Mouse (Mus musculus) heart, embryonic 15.5 days (tissue): Measurements from ENCODE around the gene Tomt. TPM values are rescaled to one million over a fixed set of nuclear protein-coding genes. Genes with fewer than 3 reads are reported as not detected.

ENCODE experiments used
- ATAC-seq: fragments of 200-750 bp; cut with Nextera tagmentation; replicated peaks from 2 replicates; pipeline ENCODE4 v1.8.0; 2017; ENCODE audit warnings: low read depth, moderate TSS enrichment; ENCODE audit not compliant: insufficient number of reproducible peaks, insufficient read depth, low FRiP score
- H3K27ac ChIP-seq: fragments of 300-500 bp; sonication (generic); 2 replicates; pipeline ENCODE4 v1.5.1; 2015; ENCODE audit warnings: mild to moderate bottlenecking, inconsistent platforms
- H3K27me3 ChIP-seq: fragments of 300-500 bp; sonication (generic); 2 replicates; pipeline ENCODE4 v1.6.1; 2015; ENCODE audit warnings: inconsistent platforms
- H3K36me3 ChIP-seq: fragments of 300-500 bp; sonication (generic); 2 replicates; pipeline ENCODE4 v1.6.1; 2015; ENCODE audit warnings: mild to moderate bottlenecking, inconsistent platforms
- H3K4me1 ChIP-seq: fragments of 300-500 bp; sonication (generic); replicated peaks from 2 replicates; pipeline ENCODE4 v1.6.1; 2015; ENCODE audit warnings: inconsistent platforms
- H3K4me2 ChIP-seq: fragments of 300-500 bp; sonication (generic); 2 replicates; pipeline ENCODE4 v1.6.1; 2015; ENCODE audit warnings: inconsistent platforms, mild to moderate bottlenecking, moderate library complexity
- H3K4me3 ChIP-seq: fragments of 300-500 bp; sonication (generic); 2 replicates; pipeline ENCODE4 v1.5.1; 2015; ENCODE audit warnings: mild to moderate bottlenecking, inconsistent platforms
- H3K9ac ChIP-seq: fragments of 300-500 bp; sonication (generic); 2 replicates; pipeline ENCODE4 v1.6.1; 2015; ENCODE audit warnings: mild to moderate bottlenecking, inconsistent platforms
- H3K9me3 ChIP-seq: fragments of 300-500 bp; sonication (generic); replicated peaks from 2 replicates; pipeline ENCODE4 v1.6.1; 2016; ENCODE audit warnings: inconsistent platforms
- WGBS: fragments of 180-500 bp; shearing (Covaris S2); methylation state at CpG from one replicate; pipeline ENCODE4 v1.1.7; 2015; ENCODE audit warnings: mixed read lengths; 5-methylcytosine and 5-hydroxymethylcytosine counted together
- polyA plus RNA-seq: library from polyadenylated mRNA; unstranded; fragments of >200 nt; fragmentation: Nextera tagmentation; extraction: Ambion mirVana; gene quantifications from 2 replicates; pipeline ENCODE4 v1.2.1, GENCODE M21; 2015

Gene Tomt
- polyA plus RNA-seq, 1 experiment from 2014 or later, result 0.10 TPM

DNA sequence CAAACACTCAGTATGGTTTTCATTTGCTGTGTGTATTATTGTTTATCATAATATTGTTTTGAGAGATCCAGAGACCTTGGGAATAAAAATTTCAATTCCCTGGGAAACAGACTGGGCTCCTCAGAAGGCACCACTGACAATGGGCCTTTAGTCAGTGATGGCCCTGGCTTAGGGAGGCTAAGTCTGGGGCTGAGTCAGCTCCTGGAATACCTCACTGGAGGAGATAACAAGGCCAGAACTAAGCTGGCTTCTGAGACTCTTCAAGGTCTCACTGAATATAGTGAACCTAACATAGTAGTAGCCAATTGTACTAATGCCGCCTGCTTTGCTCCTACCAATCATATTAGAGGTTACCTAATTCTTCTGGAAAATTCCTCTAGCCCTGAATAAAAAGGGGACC, 30.2 kb downstream of the Tomt start:
- WGBS, result 94% methylated on average over 1 of the region's 1 CpGs
- no peak overlapping the region for H3K4me3 ChIP-seq
- no peaks in the 10 kb centered on the region for H3K9me3 ChIP-seq
- no peak overlapping the region for H3K4me2 ChIP-seq
- no peak overlapping the region for H3K27ac ChIP-seq
- ATAC-seq, result no peak
- H3K27me3 ChIP-seq, result no peaks in the 10 kb centered on the region
- no peaks in the 10 kb centered on the region for H3K36me3 ChIP-seq
- no peak overlapping the region for H3K9ac ChIP-seq
- peaks cover 9% of the 10 kb centered on the region for H3K4me1 ChIP-seq

DNA sequence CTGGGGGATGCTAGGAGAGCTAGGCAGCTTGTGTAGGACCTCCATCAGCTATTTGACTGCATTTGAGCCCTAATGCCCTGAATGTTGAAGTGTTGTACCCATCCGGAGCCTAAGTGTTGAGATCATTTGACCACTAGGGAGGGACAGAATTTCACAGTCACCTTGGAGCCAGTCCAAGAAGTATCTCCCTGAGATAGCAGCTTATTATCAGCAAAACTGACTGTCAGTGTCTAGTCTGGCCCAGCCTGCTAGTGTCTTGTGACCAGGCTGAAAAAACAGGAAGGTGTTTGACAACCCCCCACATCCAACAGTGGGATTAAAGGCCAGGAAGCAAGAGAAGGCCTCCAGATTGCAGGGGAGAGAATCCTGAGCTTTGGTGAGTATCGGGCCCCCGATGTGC, 34.9 kb downstream of the Tomt start:
- ATAC-seq, result no peak
- Histone ChIP-seq H3K4me3 (no peak overlapping the region), H3K27me3 (no peaks in the 10 kb centered on the region), H3K9ac (no peak overlapping the region), H3K9me3 (no peaks in the 10 kb centered on the region), H3K4me2 (no peak overlapping the region), H3K36me3 (no peaks in the 10 kb centered on the region), H3K27ac (peak overlapping the region; percentile 11), H3K4me1 (peaks cover 21% of the 10 kb centered on the region)
- WGBS, result 37% methylated on average over 3 of the region's 3 CpGs

DNA sequence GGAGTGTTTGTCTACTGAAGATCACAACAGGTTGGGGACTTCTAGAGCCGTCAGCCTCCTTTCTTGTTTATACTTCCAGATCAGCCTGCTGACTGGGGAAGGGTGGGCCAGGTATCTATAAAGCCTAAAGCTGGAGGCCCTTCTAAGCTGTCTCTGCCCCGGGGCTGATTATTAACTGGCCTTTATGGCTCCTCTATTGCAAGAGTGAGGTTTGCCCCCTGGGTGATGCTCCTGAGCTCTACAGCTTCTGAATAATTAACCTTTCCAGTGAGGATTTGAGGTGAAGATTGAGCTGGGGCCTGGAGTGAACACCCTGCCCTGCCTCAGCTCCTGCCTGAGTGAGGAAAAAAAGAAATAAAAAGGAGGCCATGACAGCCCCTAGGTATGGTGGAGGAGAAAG, 35.5 kb downstream of the Tomt start, which contains the start of gene Folr1:
Gene Folr1, minus strand, starts transcription at position 160 of the 400 bp plus-strand sequence.
- no peak for ATAC-seq
- Histone ChIP-seq H3K27ac (peak within 1 kb of the TSS; percentile 11), H3K4me1 (peaks cover 21% of the 10 kb centered on the region), H3K36me3 (no peaks in the 10 kb centered on the region), H3K9me3 (no peaks in the 10 kb centered on the region), H3K4me2 (no peak within 1 kb of the TSS), H3K27me3 (no peaks in the 10 kb centered on the region), H3K4me3 (no peak within 1 kb of the TSS), H3K9ac (no peak within 1 kb of the TSS)
- WGBS, result 86% methylated on average over 2 of the region's 2 CpGs

DNA sequence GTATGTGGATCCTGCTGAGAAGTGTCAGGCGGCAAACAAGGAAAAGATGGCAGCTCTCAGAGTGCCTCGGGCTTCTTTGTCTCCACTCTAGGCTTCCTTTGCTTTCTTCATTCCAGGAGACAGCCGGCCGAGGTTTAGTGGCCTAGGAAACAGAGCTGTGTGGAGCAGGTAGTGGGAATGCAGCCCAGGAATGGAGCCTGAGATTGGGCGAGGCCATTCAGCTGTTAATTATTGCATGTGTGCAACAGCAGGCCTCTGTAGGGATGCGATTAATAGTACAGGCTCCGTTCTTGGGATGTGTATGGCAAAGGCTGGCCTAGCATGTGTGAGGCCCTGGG, 37.0 kb downstream of the Tomt start:
- 72% methylated on average over 7 of the region's 7 CpGs for whole genome bisulfite sequencing

DNA sequence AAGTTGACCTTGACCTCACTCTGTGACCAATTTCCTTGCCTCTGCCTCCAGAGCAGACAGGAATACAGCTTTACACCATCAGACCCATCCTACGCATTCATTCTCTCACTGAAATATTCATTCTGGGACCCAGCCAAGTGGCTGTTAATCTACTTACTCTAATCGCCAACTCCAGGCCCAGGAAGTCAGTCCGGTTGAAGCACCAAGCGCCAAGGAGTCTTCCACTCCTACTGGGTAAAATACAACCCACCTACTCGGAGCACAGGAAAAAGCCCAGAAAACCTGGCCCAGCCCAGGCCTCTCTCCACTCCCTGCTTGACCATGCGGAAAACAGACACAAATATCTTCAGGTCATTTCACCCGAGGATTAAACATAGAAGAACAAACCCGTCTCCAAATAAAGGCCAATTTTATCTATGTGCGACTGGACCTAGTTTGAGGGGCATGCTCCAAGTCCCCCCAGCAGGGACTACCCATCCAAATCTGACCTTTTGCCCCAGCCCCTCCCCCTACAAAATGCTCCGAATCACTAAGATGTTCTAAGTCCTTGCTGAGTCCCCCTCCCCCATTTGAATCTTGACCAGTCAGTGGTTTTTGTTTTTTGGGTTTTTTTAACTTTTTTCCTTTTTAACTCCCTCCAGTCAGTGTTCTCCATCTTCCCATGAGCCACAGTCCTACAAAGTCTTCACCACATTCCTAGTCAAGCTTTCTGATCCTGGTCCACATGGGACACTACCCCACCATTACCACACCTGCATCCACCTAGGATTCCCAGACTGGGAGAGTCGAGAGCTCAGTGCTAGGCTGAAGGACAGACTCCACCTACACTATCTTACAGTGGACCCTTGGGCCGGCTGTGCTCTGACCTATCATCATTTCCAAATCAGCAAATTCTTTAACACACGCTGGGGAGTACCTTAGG, 37.7 kb downstream of the Tomt start:
- H3K27me3 ChIP-seq, result no peaks in the 10 kb centered on the region
- peaks cover 21% of the 10 kb centered on the region for H3K4me1 ChIP-seq
- WGBS, result 57% methylated on average over 13 of the region's 13 CpGs
- peak overlapping the region; percentile 48 for H3K27ac ChIP-seq
- H3K4me2 ChIP-seq, result no peak overlapping the region
- no peaks in the 10 kb centered on the region for H3K9me3 ChIP-seq
- H3K36me3 ChIP-seq, result no peaks in the 10 kb centered on the region
- H3K4me3 ChIP-seq, result no peak overlapping the region
- no peak overlapping the region for H3K9ac ChIP-seq
- ATAC-seq, result 0 out of 2 replicates have a peak, but pooled peaks have one; percentile 50

More for the DNA sequence above, 37.0 kb downstream of the Tomt start:
- Histone ChIP-seq H3K27me3 (no peaks in the 10 kb centered on the region), H3K4me1 (peaks cover 21% of the 10 kb centered on the region), H3K9ac (no peak overlapping the region), H3K36me3 (no peaks in the 10 kb centered on the region), H3K4me3 (no peak overlapping the region), H3K4me2 (no peak overlapping the region), H3K9me3 (no peaks in the 10 kb centered on the region), H3K27ac (no peak overlapping the region)
- ATAC-seq, result no peak

DNA sequence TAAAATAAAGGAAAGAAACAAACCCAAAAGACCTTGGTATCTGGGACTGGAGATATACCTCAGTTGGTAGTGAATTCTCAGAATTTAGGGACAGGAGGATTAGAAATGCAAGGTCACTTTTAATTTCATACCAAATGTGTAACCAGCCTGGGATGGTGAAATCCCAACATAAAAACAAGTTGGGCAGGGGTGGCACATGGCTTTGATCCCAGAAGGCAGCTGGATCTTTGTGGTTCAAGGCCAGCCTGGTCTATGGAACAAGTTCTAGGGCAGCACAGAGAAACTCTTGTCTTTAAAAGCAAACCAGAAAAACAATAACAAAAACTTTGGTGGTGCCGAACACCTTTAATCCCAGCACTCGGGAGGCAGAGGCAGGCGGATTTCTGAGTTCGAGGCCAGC, 38.7 kb downstream of the Tomt start:
- no peak overlapping the region for H3K9ac ChIP-seq
- peaks cover 19% of the 10 kb centered on the region for H3K4me1 ChIP-seq
- no peaks in the 10 kb centered on the region for H3K9me3 ChIP-seq
- WGBS, result 88% methylated on average over 4 of the region's 4 CpGs
- H3K4me3 ChIP-seq, result no peak overlapping the region
- no peak overlapping the region for H3K27ac ChIP-seq
- no peak overlapping the region for H3K4me2 ChIP-seq
- no peaks in the 10 kb centered on the region for H3K36me3 ChIP-seq
- no peaks in the 10 kb centered on the region for H3K27me3 ChIP-seq
- no peak for ATAC-seq

DNA sequence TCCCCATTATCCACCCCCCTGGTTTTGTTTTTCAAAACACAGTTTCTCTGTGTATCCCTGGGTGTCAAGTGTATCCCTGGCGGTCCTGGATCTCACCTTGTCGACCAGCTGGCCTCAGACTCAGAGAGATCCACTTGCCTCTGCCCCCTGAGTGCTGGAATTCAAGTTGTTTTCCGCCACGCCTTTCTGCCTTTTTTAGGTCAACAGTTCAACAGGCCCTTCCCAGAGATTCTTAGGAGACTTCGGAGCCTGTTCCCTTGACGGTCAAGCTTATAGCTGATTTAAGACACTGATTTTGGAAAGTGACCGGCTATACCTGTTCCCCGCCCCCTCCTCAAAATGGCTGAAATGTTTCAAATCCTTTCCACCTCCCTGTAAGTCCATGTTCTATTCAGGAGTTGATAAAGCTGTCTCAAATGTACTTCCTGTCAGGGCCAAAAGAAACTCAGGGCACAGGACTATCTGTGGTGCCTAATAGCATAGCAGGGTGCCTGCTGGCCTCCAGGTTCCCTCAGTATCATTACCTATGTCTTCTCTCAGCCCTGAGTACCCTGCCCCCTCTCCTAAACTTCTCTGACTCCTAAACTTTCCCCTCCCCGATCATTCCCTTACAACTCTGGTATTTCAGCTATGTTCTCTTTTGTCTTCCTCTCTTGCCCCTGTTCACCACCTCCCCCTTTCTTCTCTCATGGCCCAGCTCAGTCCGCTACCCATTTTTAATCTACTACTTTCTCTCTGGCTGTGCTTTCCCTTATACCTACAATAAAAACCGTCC, 39.5 kb downstream of the Tomt start:
- no peak overlapping the region for H3K9ac ChIP-seq
- H3K9me3 ChIP-seq, result no peaks in the 10 kb centered on the region
- no peak overlapping the region for H3K4me3 ChIP-seq
- H3K27ac ChIP-seq, result no peak overlapping the region
- ATAC-seq, result no peak
- H3K4me2 ChIP-seq, result no peak overlapping the region
- H3K27me3 ChIP-seq, result no peaks in the 10 kb centered on the region
- 76% methylated on average over 11 of the region's 11 CpGs for WGBS
- H3K4me1 ChIP-seq, result peaks cover 19% of the 10 kb centered on the region
- H3K36me3 ChIP-seq, result no peaks in the 10 kb centered on the region

DNA sequence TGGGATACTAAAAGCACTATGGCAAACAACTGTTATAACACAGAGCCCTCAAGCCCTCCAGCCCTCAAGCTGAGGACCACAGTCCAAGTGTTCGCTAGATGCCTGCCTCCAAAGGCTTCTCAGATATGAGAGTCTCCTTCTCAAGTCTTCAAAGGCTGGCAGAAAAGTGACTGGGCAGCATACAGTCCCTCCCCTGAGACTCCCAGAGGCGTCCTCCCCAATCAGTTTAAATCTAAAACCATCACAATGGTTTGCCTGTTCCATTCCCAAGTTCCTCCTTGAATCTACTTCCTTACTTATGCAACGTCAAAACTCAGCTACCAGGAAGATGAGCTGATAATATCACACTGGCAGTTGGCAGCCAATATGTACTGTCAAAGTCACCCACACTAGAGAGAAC, 42.7 kb downstream of the Tomt start, which contains the start of gene Anapc15:
Gene Anapc15, plus strand, starts transcription at position 301 of the 400 bp plus-strand sequence.
- no peaks in the 10 kb centered on the region for H3K9me3 ChIP-seq
- H3K4me2 ChIP-seq, result no peak within 1 kb of the TSS
- 55% methylated on average over 3 of the region's 3 CpGs for WGBS
- no peak within 1 kb of the TSS for H3K4me3 ChIP-seq
- no peaks in the 10 kb centered on the region for H3K27me3 ChIP-seq
- H3K36me3 ChIP-seq, result no peaks in the 10 kb centered on the region
- ATAC-seq, result no peak
- H3K9ac ChIP-seq, result no peak within 1 kb of the TSS
- H3K27ac ChIP-seq, result no peak within 1 kb of the TSS
- peaks cover 5% of the 10 kb centered on the region for H3K4me1 ChIP-seq

DNA sequence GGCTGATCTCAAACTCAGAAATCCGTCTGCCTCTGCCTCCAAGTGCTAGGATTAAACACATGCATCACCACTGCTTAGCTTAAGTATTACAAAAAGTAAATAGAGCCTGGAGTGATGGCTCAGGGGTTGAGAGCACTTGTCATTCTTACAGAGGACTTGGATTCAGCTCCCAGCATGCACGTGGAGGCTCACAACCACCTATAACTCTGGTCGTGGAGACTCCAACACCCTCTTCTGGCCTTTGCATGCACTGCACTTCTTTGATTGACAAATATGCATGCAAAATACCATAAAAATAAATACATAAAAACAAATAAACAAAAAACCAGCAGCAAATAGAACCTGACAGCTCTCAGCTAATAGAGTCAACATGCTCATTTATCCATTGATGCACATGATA, 43.9 kb downstream of the Tomt start:
- H3K4me2 ChIP-seq, result no peak overlapping the region
- H3K9ac ChIP-seq, result no peak overlapping the region
- H3K27ac ChIP-seq, result no peak overlapping the region
- H3K9me3 ChIP-seq, result no peaks in the 10 kb centered on the region
- H3K4me1 ChIP-seq, result no peaks in the 10 kb centered on the region
- H3K27me3 ChIP-seq, result no peaks in the 10 kb centered on the region
- WGBS, result 66% methylated on average over 3 of the region's 3 CpGs
- H3K4me3 ChIP-seq, result no peak overlapping the region
- ATAC-seq, result no peak
- H3K36me3 ChIP-seq, result no peaks in the 10 kb centered on the region

DNA sequence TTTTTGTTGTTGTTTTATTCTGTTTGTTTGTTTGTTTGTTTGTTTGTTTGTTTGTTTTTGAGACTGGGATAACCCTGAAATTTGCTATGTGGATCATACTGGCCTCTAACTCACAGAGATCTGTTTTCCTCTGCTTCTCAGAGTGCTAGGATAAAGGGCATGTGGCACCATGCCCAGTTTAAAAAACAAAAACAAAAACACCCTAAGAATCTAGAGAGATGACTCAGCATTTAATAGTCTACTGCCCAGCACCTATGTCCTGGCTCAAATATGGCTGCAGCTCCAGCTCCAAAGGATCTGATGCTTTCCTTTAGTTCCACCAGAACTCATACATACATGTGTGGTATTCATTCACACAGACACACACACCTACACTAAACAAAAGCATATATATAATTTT, 45.2 kb downstream of the Tomt start:
- H3K36me3 ChIP-seq, result no peaks in the 10 kb centered on the region
- no peak overlapping the region for H3K4me3 ChIP-seq
- no peak overlapping the region for H3K4me2 ChIP-seq
- no peak for ATAC-seq
- H3K4me1 ChIP-seq, result no peaks in the 10 kb centered on the region
- no peak overlapping the region for H3K27ac ChIP-seq
- no peak overlapping the region for H3K9ac ChIP-seq
- H3K27me3 ChIP-seq, result no peaks in the 10 kb centered on the region
- H3K9me3 ChIP-seq, result no peaks in the 10 kb centered on the region

DNA sequence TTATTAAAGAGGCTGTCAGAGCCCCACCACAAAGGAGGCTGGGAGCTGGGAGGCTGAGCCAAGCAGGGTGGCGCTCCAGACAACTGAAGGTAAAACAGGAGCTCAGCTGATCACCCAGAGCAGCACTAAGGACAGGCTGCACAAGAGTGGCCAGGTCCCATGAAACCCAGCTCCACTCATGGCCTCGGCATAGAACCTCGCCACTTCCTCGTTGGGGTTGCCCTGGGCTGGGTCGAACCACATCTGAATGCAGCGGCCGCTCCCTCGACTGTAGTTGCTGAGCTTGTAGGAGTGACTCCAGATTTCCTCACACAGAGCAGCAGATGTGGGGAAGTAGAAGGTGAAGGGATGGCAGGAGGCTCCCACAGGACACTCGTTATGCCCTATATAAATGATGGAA, 47.8 kb downstream of the Tomt start:
- no peak overlapping the region for H3K9ac ChIP-seq
- H3K4me3 ChIP-seq, result no peak overlapping the region
- no peak for ATAC-seq
- H3K27me3 ChIP-seq, result no peaks in the 10 kb centered on the region
- no peak overlapping the region for H3K27ac ChIP-seq
- WGBS, result 73% methylated on average over 9 of the region's 9 CpGs
- H3K4me2 ChIP-seq, result no peak overlapping the region
- H3K9me3 ChIP-seq, result no peaks in the 10 kb centered on the region
- H3K4me1 ChIP-seq, result no peaks in the 10 kb centered on the region
- no peaks in the 10 kb centered on the region for H3K36me3 ChIP-seq
